Mouse (Mus musculus): ENCODE results near the gene Uba52.

DNA sequence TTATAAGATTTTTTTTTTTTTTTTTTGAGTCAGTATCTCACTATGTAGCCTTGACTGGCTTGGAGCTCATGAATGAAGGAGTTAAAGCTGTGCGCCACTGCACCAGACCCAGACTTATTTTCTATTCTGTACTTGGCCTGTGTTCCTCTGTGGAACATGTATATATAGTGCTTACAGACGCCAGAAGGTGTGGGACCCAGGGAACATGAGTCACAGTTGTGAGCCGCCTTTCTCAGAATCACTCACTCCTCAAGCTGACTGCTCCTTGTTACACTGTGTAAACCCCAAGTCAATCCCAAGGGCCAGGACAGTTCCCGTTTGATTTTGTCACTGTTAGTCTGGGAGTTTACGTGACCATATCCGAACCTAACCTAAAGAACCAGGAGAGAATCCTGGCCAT lies 8.4 kb upstream of the Uba52 start:
- TF ChIP-seq CTCF (IDR thresholded peaks at IDR 0.05; ENCODE audit: low read depth, low read length) (no peak), TAL1 (conservative IDR thresholded peaks at IDR 0.05; ENCODE audit: low read depth, low read length) (no peak), GATA2 (IDR thresholded peaks at IDR 0.05; ENCODE audit: borderline replicate concordance, low read depth, low read length) (no peak), POLR2AphosphoS5 (IDR thresholded peaks at IDR 0.05; ENCODE audit: insufficient replicate concordance, low read depth, low read length) (no peak)
